Mouse (Mus musculus) adrenal gland, adult 18-20 months (tissue): ENCODE results near the gene Cyp51. TPM values are rescaled to one million over a fixed set of nuclear protein-coding genes. Genes with fewer than 3 reads are reported as not detected.

Experiments used
- DNase-seq, 2 experiments: peaks; one replicate each; pipeline ENCODE4 v3.0.0; 2021 to 2022; ENCODE audit warnings: low spot score in 2 of 2
- total RNA-seq, 2 experiments: library from RNA; stranded (reverse); gene quantifications; 1 replicate in 1 of 2; 2 replicates in 1 of 2; pipeline ENCODE4 v1.2.3; 2021

Cyp51 gene
- total RNA-seq, 2 experiments from 2014 or later, result 75.2 to 79.7 TPM

GRCm38 (mm10) chr5:4031846-4032245 lies 72.7 kb downstream of the Cyp51 start:
- no peak for DNase-seq

Other genes with a start within 250 kb of the Cyp51 start
- 1 to 10 TPM; 7.8 to 8.2 TPM for gene Mterf1a, start 210.8 kb downstream of the Cyp51 start, total RNA-seq
- 10 to 100 TPM; 36.9 to 63.6 TPM for gene Akap9, start 176.7 kb downstream of the Cyp51 start, total RNA-seq
- 1 to 10 TPM; 3.8 to 5.2 TPM for gene Mterf1b, start 87.6 kb upstream of the Cyp51 start, total RNA-seq